Mouse (Mus musculus) lung, postnatal 4 days (tissue): Measurements from ENCODE around the gene Stradb.

Experiments
- DNase-seq, 2 experiments: peaks; one replicate each; pipeline ENCODE4 v3.0.0; 2021

Stradb gene

DNA sequence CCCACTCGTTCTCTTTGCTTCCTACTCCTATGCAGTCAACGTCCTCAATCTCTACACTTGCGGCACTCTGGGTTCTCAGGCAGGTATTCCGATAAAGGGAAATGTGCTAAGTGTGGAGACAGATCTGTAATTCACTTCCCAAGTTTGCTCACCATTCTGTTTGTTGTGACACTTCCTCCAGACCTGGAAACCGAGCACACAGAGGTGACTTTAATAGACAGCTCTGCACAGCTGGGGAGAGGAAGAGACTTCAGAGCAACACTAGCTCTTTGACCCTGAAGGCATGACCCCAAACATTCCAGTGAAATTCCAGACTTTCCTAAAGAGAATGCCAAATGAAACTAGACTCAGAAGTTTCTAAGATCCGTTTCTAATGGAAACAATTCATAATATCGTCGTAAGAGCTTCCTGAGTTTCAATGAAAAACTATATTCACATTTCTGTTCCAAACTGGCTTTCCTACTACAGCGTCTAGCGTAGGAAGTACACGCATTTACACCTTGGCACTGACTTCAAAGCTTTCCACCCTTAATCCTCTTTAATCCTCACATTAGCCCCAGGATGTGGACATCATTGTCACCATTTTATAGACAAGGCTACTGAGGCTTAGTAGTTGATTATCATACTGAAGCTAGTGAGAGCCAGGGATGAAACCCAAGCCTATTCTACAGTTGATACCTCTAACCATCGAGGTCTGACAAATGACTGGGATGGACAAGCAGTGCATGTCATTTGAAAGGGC is 12.0 kb upstream of the Stradb start:
- DNase-seq, result no peak

DNA sequence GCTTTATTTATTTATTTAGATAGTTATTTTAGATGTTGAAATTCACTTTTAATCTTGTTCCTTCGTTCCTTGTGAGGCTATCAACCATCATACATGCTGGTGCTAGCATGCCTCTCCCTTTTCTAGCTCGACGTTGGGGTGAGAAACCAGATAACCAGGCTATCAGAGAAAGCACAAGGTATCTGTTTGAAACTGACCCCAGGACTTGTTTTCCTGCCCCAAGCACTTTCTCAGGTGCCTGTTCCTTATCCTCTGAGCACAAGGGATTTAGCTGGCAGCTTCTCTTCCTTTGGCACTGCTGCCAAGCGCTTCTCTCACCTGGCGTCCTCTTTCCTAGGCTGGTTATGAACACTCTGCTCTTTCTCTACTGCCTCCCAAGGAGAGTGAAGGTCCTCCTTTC is 10.9 kb upstream of the Stradb start:
- no peak for DNase-seq

DNA sequence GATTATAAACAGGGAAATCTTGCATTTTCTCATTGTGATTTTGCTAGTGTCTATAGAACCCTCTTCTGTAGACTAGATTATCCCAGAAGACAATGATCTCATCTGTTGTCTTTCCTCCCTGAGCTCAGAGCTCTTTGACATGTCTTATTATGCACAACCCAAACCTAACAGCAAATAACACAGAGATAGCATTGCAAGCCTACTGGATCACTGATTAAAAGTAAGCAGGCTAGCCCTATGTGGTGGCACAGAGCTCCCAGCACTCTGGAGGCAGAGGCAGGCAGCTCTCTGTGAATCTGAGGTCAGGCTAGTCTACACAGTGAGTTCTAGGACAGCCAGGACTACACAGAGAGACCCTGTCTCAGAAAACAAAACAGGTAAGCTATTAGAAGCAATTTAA is 10.5 kb upstream of the Stradb start:
- DNase-seq, result no peak

DNA sequence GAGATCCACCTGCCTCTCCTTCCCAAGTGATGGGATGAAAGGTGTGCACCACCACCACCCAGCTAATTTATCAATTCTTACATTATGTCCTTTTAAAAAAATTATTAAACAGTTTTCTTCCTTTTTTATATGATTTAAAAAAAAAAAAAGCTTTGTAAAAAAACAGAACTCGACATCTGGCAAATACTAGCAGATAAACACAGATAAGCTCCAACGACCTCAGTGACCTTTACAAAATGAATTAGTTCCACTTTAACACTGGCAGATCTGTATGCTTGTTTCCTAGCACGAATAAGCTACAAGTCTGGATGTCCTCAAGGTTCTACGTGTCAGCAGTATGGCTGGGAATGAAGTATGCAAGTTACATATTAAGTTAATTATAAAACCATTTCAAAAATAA is 5.8 kb upstream of the Stradb start:
- DNase-seq, result no peak

DNA sequence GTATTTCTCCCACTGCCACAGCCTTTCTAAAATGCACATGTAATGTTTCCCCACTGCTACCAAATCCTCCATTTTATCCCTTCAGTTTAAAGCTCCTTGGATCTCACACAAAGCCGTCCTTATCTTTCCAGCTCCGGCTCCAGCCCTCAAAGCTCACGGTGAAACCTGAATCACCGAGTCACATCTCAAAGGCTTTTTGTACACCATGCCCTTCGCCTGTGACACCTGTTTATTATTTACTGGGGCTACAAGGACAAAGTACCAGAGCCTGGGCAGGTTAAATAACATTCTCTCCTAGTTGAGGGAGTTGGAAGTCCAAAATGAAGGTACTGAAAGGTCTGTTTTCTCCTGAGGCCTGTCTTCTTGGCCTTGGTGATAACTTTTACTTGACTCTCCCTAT is 3.3 kb upstream of the Stradb start:
- no peak for DNase-seq

DNA sequence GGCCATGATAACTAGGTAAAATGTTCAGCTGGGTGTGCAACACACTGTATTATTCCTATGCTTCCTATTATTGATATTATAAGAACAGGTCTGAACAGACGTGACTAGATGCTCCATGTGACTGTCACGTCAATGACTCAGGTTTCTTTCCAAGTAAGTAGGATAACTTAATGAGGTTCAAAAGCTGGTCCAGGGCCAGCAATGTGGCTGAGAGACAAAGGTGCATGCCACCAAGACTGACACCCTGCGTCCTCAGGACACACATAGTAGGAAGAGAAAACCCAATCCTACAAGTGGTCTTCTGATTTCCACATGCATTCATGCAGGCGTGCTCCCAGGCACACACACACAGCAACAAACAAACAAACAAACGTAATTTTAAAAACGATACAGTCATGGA is 2.2 kb upstream of the Stradb start:
- no peak for DNase-seq

DNA sequence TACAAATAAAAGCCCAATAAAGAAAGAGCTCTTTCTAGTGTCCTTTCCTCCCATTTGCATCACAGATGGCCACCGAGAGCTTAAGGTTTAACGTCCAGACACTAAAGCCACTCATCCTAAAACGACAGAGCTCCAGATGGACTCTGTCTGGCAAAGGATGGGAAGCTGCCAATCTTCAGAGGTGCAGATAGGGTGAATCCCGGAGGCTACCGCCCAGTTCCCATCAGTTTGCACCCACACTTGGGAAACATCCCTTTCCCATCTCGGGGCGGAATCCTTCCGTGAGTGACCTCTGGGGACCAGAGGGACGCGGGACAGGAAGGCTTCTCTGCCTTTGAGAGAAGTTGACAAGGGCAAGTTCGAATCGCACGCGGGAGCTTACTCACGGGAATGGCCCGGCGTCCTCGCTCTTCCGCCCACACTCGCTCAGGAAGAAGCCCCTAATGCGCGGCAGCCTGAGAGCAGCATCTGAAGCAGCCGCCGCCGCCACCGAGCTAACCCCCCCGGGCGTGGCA is 414 bp upstream of the Stradb start:
- no peak for DNase-seq

DNA sequence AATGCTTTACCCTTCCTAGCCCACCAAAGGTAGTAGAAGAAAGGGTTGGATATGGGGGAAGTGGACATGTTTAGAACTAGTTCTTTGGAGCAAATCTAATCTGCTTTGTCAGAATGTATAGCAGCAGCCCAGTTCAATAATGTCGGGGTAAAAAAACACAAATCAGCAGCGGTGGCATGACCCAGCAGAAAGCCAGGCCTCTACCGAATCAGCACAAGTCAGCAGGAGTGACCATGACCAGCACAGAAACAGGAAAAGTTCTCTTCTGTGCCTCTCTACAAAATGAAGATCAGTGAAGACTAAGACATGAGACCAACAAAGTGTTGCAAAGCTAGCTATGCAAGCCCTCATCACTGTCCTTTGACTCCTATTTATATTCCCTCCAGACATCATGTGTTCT is 9.0 kb downstream of the Stradb start:
- no peak for DNase-seq

DNA sequence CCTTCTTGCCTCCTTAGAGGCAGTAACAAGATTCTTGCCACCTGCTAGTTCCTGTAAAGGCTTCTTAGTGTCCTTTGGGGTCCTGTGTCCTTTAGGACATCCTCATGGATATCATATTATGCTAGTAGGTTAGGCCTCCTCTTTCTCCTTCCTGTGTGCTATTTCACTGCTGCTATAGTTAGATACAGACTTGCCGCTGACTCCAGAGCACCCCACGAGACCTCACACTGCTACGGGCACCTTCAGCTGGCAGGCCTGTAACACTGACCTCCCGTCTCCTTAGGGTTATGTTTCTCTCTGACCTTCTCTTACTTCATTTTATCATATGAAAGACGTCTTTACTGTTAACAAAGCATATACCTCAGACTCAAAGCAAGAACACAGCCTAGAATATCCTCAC is 11.3 kb downstream of the Stradb start:
- DNase-seq, result no peak

DNA sequence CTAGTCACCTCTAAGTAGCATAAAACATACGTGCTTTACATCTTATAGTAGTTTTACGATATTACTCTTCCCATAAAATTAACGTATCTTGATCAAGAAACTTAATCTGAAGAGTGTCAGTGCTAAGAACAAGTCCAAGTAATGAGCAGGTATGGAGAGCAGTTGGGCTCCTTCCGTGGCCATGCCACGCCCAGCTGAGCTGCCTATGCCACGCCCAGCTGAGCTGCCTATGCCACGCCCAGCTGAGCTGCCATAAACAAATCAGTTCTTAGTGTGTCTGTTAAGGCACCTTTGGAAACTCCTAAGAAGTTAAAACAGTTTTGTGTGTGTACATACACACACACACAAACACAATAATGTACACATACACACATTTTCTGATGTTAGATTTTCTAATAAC is 19.8 kb downstream of the Stradb start:
- no peak for DNase-seq

DNA sequence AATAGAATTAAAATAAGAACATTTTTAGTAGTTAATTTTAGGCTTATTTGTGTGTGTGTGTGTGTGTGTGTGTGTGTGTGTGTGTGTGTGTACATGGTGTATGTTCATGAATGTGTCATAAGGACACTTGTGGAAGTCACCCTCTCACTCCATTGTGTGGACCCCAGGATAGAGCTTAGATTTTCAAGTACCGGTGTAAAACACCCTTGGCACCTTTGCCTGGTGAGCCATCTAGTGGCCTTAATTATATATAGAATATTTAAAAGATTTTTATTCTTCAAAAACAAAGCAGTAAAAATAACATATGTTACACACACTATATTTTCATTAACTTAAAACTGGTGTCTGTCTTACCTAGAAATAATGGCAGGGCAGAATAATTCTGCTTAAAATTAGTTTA is 20.4 kb downstream of the Stradb start:
- no peak for DNase-seq

DNA sequence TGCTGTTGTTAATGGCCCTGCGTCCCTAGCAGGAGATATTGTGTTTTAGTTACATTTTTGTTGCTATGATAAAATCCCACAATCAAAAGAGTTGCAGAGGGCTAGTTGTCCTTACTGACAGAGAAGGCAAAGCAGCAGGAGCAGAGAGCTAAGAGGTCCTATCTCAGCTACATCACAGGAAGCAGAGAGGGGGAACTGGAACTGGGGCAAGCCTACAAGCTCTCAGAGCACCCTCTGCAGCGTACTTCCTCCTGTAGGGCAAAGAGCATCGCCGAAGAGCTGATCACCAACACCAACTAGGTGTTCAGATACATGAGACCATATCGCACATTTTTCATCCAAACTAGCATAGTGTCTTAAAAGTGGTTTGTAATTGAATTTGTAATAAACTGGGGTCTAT is 22.0 kb downstream of the Stradb start:
- no peak for DNase-seq

DNA sequence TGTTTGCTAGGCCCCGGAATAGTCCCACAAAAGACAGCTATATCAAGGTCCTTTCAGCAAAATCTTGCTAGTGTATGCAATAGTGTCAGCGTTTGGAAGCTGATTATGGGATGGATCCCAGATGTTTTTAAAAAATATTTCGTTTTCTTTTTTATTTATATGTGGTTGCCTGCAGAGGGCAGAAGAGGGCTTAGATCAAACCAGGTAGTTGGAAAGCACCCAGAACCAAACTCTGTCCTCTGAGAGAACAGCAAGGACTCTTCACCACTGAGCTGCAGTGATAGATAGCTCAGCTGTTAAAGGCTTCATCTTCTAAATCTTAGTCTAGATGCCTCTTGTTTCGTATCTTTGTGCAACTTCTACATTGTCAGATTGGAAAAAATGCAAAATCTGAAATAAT is 35.9 kb downstream of the Stradb start:
- peak in 1 of 2 experiments; percentile 20 for DNase-seq

DNA sequence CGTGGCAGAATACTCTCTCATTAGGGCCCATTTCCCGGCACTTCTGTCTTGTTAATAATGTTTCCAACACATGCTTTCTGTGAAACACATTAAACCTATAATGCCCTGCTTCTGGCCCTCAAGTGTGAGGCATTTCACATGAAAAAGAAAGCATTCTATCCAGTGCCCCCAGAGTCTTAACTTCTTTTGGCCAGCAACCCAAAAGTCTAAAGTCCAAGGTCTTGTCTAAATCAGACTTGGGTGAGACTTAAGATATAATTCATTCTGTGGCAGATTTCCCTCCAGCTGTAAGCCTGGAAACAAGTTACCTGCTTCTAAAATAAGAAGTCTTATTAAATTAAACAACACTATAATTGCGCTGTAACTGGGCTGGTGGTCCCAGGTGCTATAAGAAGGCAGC is 48.2 kb downstream of the Stradb start:
- no peak for DNase-seq

DNA sequence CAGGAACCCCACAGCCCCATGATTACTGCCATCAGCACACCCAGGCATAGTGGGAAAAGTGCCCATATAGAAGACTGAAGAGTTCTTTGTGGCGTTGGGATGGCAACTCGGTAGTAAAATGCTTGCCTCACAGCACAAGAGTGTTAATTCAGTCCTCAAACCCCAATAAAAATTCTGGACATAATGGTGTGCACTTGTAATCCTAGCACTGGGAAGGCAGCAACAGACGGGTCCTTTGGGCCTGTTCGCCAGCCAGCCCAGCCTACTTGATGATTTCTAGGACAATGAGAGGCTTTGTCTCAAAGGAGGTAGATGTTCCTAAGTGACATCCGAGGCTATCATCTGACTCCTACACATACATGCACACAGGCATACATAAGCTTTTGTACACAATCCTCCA is 64.4 kb downstream of the Stradb start:
- DNase-seq, result no peak
